Mouse (Mus musculus) cerebellum, adult 2 months (tissue): Measurements from ENCODE around the gene Avpr2. TPM values are rescaled to one million over a fixed set of nuclear protein-coding genes. Genes with fewer than 3 reads are reported as not detected.

Experiments used
- DNase-seq, 2 experiments: peaks; one replicate each; pipeline ENCODE4 v3.0.0; 2021
- H3K27ac ChIP-seq: fragments of 200-500 bp; 2 replicates; pipeline ENCODE4 v1.5.1; 2012; ENCODE audit warnings: low read length, control low read depth, inconsistent platforms; ENCODE audit not compliant: insufficient read depth
- H3K27me3 ChIP-seq: fragments of 200-500 bp; 2 replicates; pipeline ENCODE4 v1.6.1; 2012; ENCODE audit warnings: inconsistent platforms, mild to moderate bottlenecking, low read length, moderate library complexity; ENCODE audit not compliant: control insufficient read depth, insufficient read depth
- H3K4me1 ChIP-seq: fragments of 200-500 bp; 2 replicates; pipeline ENCODE4 v1.6.1; 2011; ENCODE audit warnings: low read length; ENCODE audit not compliant: control insufficient read depth, insufficient read depth
- H3K4me3 ChIP-seq: fragments of 200-500 bp; replicated peaks from 2 replicates; pipeline ENCODE3; 2011; ENCODE audit warnings: mild to moderate bottlenecking, low read depth, low read length, control low read depth; ENCODE audit not compliant: insufficient read depth
- CTCF ChIP-seq: fragments of 200-500 bp; IDR thresholded peaks from 2 replicates; pipeline ENCODE4 v1.5.1; 2011; ENCODE audit warnings: low read depth, mild to moderate bottlenecking, control low read depth, low read length, moderate library complexity, borderline replicate concordance; ENCODE audit not compliant: insufficient read depth
- POLR2A ChIP-seq: fragments of 200-500 bp; IDR thresholded peaks from 2 replicates; pipeline ENCODE4 v1.6.1; 2011; ENCODE audit warnings: low read length, control low read depth, borderline replicate concordance; ENCODE audit not compliant: insufficient read depth
- WGBS: fragments of 180-500 bp; shearing (Covaris S2); methylation state at CpG from one replicate; pipeline ENCODE4 v1.1.7; 2018; 5-methylcytosine and 5-hydroxymethylcytosine counted together
- polyA plus RNA-seq: library from polyadenylated mRNA; depleted of rRNA; stranded (reverse); fragments of >200 nt; gene quantifications from 2 replicates; pipeline ENCODE4 v1.2.3, GENCODE M21; 2012

The Avpr2 gene
- polyA plus RNA-seq, 1 experiment = 0.16 TPM

- DNase-seq = peak in 1 of 2 experiments; percentile 54
- Histone ChIP-seq H3K27me3 (no peaks in the 10 kb centered on the region), H3K27ac (no peak overlapping the region), H3K4me3 (no peak overlapping the region), H3K4me1 (peaks cover 12% of the 10 kb centered on the region; the same call in 1 of the 2 replicates)
- 53% methylated on average over 1 of the region's 1 CpGs for WGBS
- no peak for TF ChIP-seq CTCF
- TF ChIP-seq POLR2A = no peak
Observed at GRCm38 (mm10) chrX:73871956-73872355, 19.9 kb upstream of the Avpr2 start.

GRCm38 (mm10) chrX:73875881-73876280 lies 16.0 kb upstream of the Avpr2 start:
- Histone ChIP-seq H3K27ac (no peak overlapping the region), H3K4me3 (no peak overlapping the region), H3K4me1 (peaks cover 17% of the 10 kb centered on the region; the same call in 1 of the 2 replicates), H3K27me3 (no peaks in the 10 kb centered on the region)
- 47% methylated on average over 2 of the region's 2 CpGs for WGBS
- TF ChIP-seq POLR2A (no peak), CTCF (no peak)
- no peak for DNase-seq

- H3K4me3 ChIP-seq = no peak overlapping the region
- no peak for DNase-seq
- H3K27ac ChIP-seq = no peak overlapping the region
- peaks cover 12% of the 10 kb centered on the region; the same call in 1 of the 2 replicates for H3K4me1 ChIP-seq
- TF ChIP-seq CTCF (no peak), POLR2A (no peak)
- WGBS = 59% methylated on average over 1 of the region's 1 CpGs
- H3K27me3 ChIP-seq = no peaks in the 10 kb centered on the region
Observed at GRCm38 (mm10) chrX:73877014-73877413, 14.9 kb upstream of the Avpr2 start.

- H3K27me3 ChIP-seq = no peaks in the 10 kb centered on the region
- H3K4me1 ChIP-seq = peaks cover 5% of the 10 kb centered on the region; the same call in 1 of the 2 replicates
- 9% methylated on average over 31 of the region's 48 CpGs for WGBS
- DNase-seq = peak; percentile 63 to 74
- no peak for TF ChIP-seq CTCF
- peak; percentile 56 for TF ChIP-seq POLR2A
- peak overlapping the region; percentile 99 for H3K4me3 ChIP-seq
- H3K27ac ChIP-seq = peak overlapping the region; percentile 93
Observed at GRCm38 (mm10) chrX:73880194-73881035, 11.5 kb upstream of the Avpr2 start.

GRCm38 (mm10) chrX:73881036-73881427 lies 10.9 kb upstream of the Avpr2 start:
- DNase-seq = peak; percentile 33 to 44
- Histone ChIP-seq H3K4me1 (peaks cover 5% of the 10 kb centered on the region; the same call in 1 of the 2 replicates), H3K27me3 (no peaks in the 10 kb centered on the region), H3K27ac (peak overlapping the region; percentile 72), H3K4me3 (peak overlapping the region; percentile 99)
- WGBS = 15% methylated on average over 16 of the region's 16 CpGs
- TF ChIP-seq CTCF (no peak), POLR2A (no peak)

GRCm38 (mm10) chrX:73881463-73881862 lies 10.4 kb upstream of the Avpr2 start:
- H3K4me1 ChIP-seq = peaks cover 5% of the 10 kb centered on the region; the same call in 1 of the 2 replicates
- no peaks in the 10 kb centered on the region for H3K27me3 ChIP-seq
- peak overlapping the region; percentile 99 for H3K4me3 ChIP-seq
- 26% methylated on average over 6 of the region's 6 CpGs for WGBS
- H3K27ac ChIP-seq = peak overlapping the region; percentile 72
- DNase-seq = peak in 1 of 2 experiments; percentile 16
- TF ChIP-seq POLR2A = no peak
- TF ChIP-seq CTCF = no peak

GRCm38 (mm10) chrX:73892833-73893232 lies 931 bp downstream of the Avpr2 start:
- Histone ChIP-seq H3K27me3 (no peaks in the 10 kb centered on the region), H3K27ac (no peak overlapping the region), H3K4me1 (peaks cover 8% of the 10 kb centered on the region; the same call in 1 of the 2 replicates), H3K4me3 (no peak overlapping the region)
- WGBS = 23% methylated on average over 14 of the region's 14 CpGs
- TF ChIP-seq CTCF = no peak
- no peak for TF ChIP-seq POLR2A
- DNase-seq = peak; percentile 59 to 61

- WGBS = 7% methylated on average over 2 of the region's 2 CpGs
- Histone ChIP-seq H3K27ac (no peak within 1 kb of the TSS), H3K27me3 (no peaks in the 10 kb centered on the region), H3K4me3 (no peak within 1 kb of the TSS), H3K4me1 (peaks cover 8% of the 10 kb centered on the region; the same call in 1 of the 2 replicates)
- TF ChIP-seq CTCF = peak; percentile 49; the same call in 1 of the 2 replicates
- TF ChIP-seq POLR2A = no peak
- DNase-seq = peak; percentile 67 to 71
Observed at GRCm38 (mm10) chrX:73895719-73896118, 3.8 kb downstream of the Avpr2 start, which contains the start of gene L1cam. TSS of gene L1cam (minus strand) at chrX:73896105.
